Mouse (Mus musculus) 416B (cell line): ENCODE measurements around the gene Adgrl1.

Experiments
- DNase-seq: peaks from one replicate; pipeline ENCODE4 v3.0.0; 2011; ENCODE audit warnings: low read depth

The Adgrl1 gene

GRCm38 (mm10) chr8:83990170-83990569, 90.3 kb downstream of the Adgrl1 start:
- no peak for DNase-seq
